Mouse (Mus musculus) ES-Bruce4 (cell line): ENCODE results near the gene Ces3b. TPM values are rescaled to one million over a fixed set of nuclear protein-coding genes. Genes with fewer than 3 reads are reported as not detected.

Experiments
- H3K27ac ChIP-seq: 2 replicates; pipeline ENCODE4 v1.5.1; 2012; ENCODE audit warnings: low read length, inconsistent platforms; ENCODE audit not compliant: insufficient read depth
- H3K27me3 ChIP-seq: 2 replicates; pipeline ENCODE4 v1.6.1; 2012; ENCODE audit warnings: mild to moderate bottlenecking, low read length, inconsistent platforms; ENCODE audit not compliant: control insufficient read depth, poor library complexity, insufficient read depth, severe bottlenecking
- H3K36me3 ChIP-seq: 2 replicates; pipeline ENCODE4 v1.6.1; 2012; ENCODE audit warnings: inconsistent platforms, mild to moderate bottlenecking, low read length, moderate library complexity; ENCODE audit not compliant: control insufficient read depth, poor library complexity, insufficient read depth, severe bottlenecking
- H3K4me1 ChIP-seq: one replicate; pipeline ENCODE4 v1.8.1; 2011; ENCODE audit warnings: low read length; ENCODE audit not compliant: control insufficient read depth, insufficient read depth
- H3K4me3 ChIP-seq: 2 replicates; pipeline ENCODE4 v1.5.1; 2011; ENCODE audit warnings: low read depth, mild to moderate bottlenecking, low read length
- H3K9ac ChIP-seq: 2 replicates; pipeline ENCODE4 v1.6.1; 2012; ENCODE audit warnings: low read depth, mild to moderate bottlenecking, inconsistent platforms; ENCODE audit not compliant: poor library complexity, severe bottlenecking
- H3K9me3 ChIP-seq: replicated peaks from 2 replicates; pipeline ENCODE4 v1.6.1; 2012; ENCODE audit warnings: mild to moderate bottlenecking, low read length, inconsistent platforms; ENCODE audit not compliant: control insufficient read depth, poor library complexity, insufficient read depth, severe bottlenecking
- CTCF ChIP-seq: IDR thresholded peaks from one replicate; pipeline ENCODE4 v1.8.1; 2011; ENCODE audit warnings: low read depth, low read length
- EP300 ChIP-seq: IDR thresholded peaks from 2 replicates; pipeline ENCODE4 v1.6.1; 2011; ENCODE audit warnings: low read depth, low read length; ENCODE audit not compliant: insufficient read depth
- POLR2A ChIP-seq: IDR thresholded peaks from one replicate; pipeline ENCODE4 v1.8.1; 2011; ENCODE audit warnings: low read length; ENCODE audit not compliant: insufficient read depth
- polyA plus RNA-seq: library from polyadenylated mRNA; stranded (reverse); fragments of >200 nt; gene quantifications from 2 replicates; pipeline ENCODE4 v1.2.4, GENCODE M21; 2011; ENCODE audit warnings: low read depth; ENCODE audit not compliant: missing spikeins, insufficient read depth, insufficient read length

Ces3b gene
- not detected in 2 replicates for polyA plus RNA-seq

- TF ChIP-seq CTCF (no peak), EP300 (no peak), POLR2A (no peak)
- Histone ChIP-seq H3K4me1 (no peaks in the 10 kb centered on the region), H3K9me3 (no peaks in the 10 kb centered on the region), H3K27me3 (no peaks in the 10 kb centered on the region; the same call in 1 of the 2 replicates), H3K27ac (no peak within 1 kb of the TSS), H3K36me3 (no peaks in the 10 kb centered on the region), H3K9ac (no peak within 1 kb of the TSS), H3K4me3 (no peak within 1 kb of the TSS)
Observed at GRCm38 (mm10) chr8:105083449-105084050, at the start of gene Ces3b. Ces3b (plus strand) TSS chr8:105083753.

- TF ChIP-seq POLR2A (no peak), EP300 (no peak), CTCF (no peak)
- Histone ChIP-seq H3K36me3 (no peaks in the 10 kb centered on the region), H3K4me1 (no peaks in the 10 kb centered on the region), H3K27me3 (no peaks in the 10 kb centered on the region; the same call in 1 of the 2 replicates), H3K9me3 (no peaks in the 10 kb centered on the region; the same call in 1 of the 2 replicates), H3K9ac (no peak overlapping the region), H3K27ac (no peak overlapping the region), H3K4me3 (no peak overlapping the region)
Observed at GRCm38 (mm10) chr8:105043510-105043909, 40.0 kb upstream of the Ces3b start.

GRCm38 (mm10) chr8:105045824-105046401, 37.6 kb upstream of the Ces3b start:
- H3K36me3 ChIP-seq, result no peaks in the 10 kb centered on the region
- no peak overlapping the region for H3K4me3 ChIP-seq
- H3K27ac ChIP-seq, result no peak overlapping the region
- no peaks in the 10 kb centered on the region for H3K4me1 ChIP-seq
- TF ChIP-seq CTCF (no peak), POLR2A (no peak), EP300 (no peak)
- H3K9ac ChIP-seq, result no peak overlapping the region
- no peaks in the 10 kb centered on the region; the same call in 1 of the 2 replicates for H3K27me3 ChIP-seq
- H3K9me3 ChIP-seq, result no peaks in the 10 kb centered on the region

GRCm38 (mm10) chr8:105048371-105048854, 35.1 kb upstream of the Ces3b start, which contains the start of gene Ces3a:
Ces3a (plus strand) TSS chr8:105048601.
- Histone ChIP-seq H3K27me3 (no peaks in the 10 kb centered on the region; the same call in 1 of the 2 replicates), H3K27ac (no peak within 1 kb of the TSS), H3K36me3 (no peaks in the 10 kb centered on the region), H3K4me3 (no peak within 1 kb of the TSS), H3K9ac (no peak within 1 kb of the TSS), H3K4me1 (no peaks in the 10 kb centered on the region), H3K9me3 (no peaks in the 10 kb centered on the region)
- TF ChIP-seq CTCF (no peak), POLR2A (no peak), EP300 (no peak)

DNA sequence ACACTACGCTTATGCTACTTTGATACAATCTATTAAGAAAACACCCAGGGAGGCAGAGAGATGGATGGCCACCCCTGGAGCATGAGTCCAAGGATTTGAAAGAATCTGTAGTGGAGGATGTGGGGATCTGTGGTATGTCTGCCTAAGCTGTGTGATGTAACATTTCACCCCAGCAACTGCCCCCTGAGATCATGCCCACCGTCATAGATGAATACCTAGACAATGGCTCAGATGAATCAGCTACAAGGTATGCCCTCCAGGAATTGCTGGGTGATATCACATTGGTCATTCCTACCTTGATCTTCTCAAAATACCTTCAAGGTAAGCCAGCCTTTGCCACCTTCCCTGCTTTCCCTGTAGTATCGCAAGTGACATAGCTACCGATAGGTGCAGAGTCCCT, 27.3 kb upstream of the Ces3b start:
- H3K27ac ChIP-seq, result no peak overlapping the region
- no peak overlapping the region for H3K9ac ChIP-seq
- TF ChIP-seq EP300 (no peak), CTCF (no peak), POLR2A (no peak)
- H3K4me3 ChIP-seq, result no peak overlapping the region
- H3K36me3 ChIP-seq, result no peaks in the 10 kb centered on the region
- no peaks in the 10 kb centered on the region for H3K4me1 ChIP-seq
- H3K27me3 ChIP-seq, result no peaks in the 10 kb centered on the region; the same call in 1 of the 2 replicates
- no peaks in the 10 kb centered on the region; the same call in 1 of the 2 replicates for H3K9me3 ChIP-seq

DNA sequence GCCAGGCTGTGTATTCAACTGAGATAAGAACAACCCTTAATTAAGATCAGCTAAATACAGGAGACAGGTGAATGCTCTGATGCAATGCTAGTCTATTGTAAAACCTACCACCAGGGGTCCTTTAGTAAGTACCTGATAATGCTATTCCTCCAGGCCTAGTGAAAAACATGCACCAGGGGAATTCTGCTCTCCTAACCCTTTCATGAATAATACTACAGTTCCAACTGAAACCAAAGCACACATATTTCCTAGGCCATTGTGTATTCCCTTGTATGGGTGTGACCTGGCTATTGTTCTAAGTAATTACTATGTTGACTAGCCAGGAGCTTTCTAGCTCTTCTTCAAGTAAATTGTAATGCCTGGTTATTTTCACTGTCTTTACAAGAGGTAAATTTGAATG, 23.5 kb upstream of the Ces3b start:
- no peaks in the 10 kb centered on the region; the same call in 1 of the 2 replicates for H3K27me3 ChIP-seq
- H3K4me3 ChIP-seq, result no peak overlapping the region
- no peak overlapping the region for H3K9ac ChIP-seq
- H3K27ac ChIP-seq, result no peak overlapping the region
- H3K9me3 ChIP-seq, result no peaks in the 10 kb centered on the region; the same call in 1 of the 2 replicates
- H3K36me3 ChIP-seq, result no peaks in the 10 kb centered on the region
- H3K4me1 ChIP-seq, result no peaks in the 10 kb centered on the region
- TF ChIP-seq POLR2A (no peak), CTCF (no peak), EP300 (no peak)
